Mouse (Mus musculus) heart, postnatal 25 days (tissue): ENCODE results near the gene Lrrc74a. TPM values are rescaled to one million over a fixed set of nuclear protein-coding genes. Genes with fewer than 3 reads are reported as not detected.

ENCODE experiments used
- total RNA-seq, 2 experiments: library from RNA; stranded (reverse); gene quantifications; 2 replicates each; pipeline ENCODE4 v1.2.3; 2021

Lrrc74a gene
- total RNA-seq, 2 experiments from 2014 or later: not detected

Other genes starting within 250 kb of the Lrrc74a start
- 10 to 100 TPM; 19.4 to 21.0 TPM for gene Vash1, start 55.7 kb upstream of the Lrrc74a start, total RNA-seq
- gene Angel1, start 7.9 kb upstream of the Lrrc74a start, total RNA-seq: 1 to 10 TPM; 3.4 to 3.5 TPM
- 10 to 100 TPM; 33.3 to 36.9 TPM for gene Irf2bpl, start 150.4 kb downstream of the Lrrc74a start, total RNA-seq
- 10 to 100 TPM; 41.1 to 48.6 TPM for gene Cipc, start 212.7 kb downstream of the Lrrc74a start, total RNA-seq